Mouse (Mus musculus): ENCODE measurements around the gene Pnrc1.

The Pnrc1 gene

DNA sequence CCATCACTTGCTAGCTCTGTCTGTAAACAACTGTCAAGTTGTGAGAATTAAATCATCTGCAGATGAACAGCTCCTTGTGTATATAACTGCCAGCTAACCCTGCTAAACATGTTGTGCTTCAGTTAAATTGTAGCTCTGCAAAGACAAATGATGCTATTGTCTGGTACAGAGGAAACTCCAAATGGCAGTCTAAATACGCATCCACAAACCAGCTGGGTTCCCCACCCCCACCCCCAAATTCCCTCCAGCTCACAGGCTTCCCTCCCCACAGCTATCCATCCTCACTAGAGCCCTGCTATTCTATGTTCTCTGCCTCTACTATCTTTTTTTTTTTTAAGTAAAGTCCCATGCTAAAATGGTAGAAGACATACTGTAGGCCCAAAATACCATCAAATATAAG is 68.1 kb downstream of the Pnrc1 start:
- no peak for DNase-seq (ENCODE audit: low spot score)

DNA sequence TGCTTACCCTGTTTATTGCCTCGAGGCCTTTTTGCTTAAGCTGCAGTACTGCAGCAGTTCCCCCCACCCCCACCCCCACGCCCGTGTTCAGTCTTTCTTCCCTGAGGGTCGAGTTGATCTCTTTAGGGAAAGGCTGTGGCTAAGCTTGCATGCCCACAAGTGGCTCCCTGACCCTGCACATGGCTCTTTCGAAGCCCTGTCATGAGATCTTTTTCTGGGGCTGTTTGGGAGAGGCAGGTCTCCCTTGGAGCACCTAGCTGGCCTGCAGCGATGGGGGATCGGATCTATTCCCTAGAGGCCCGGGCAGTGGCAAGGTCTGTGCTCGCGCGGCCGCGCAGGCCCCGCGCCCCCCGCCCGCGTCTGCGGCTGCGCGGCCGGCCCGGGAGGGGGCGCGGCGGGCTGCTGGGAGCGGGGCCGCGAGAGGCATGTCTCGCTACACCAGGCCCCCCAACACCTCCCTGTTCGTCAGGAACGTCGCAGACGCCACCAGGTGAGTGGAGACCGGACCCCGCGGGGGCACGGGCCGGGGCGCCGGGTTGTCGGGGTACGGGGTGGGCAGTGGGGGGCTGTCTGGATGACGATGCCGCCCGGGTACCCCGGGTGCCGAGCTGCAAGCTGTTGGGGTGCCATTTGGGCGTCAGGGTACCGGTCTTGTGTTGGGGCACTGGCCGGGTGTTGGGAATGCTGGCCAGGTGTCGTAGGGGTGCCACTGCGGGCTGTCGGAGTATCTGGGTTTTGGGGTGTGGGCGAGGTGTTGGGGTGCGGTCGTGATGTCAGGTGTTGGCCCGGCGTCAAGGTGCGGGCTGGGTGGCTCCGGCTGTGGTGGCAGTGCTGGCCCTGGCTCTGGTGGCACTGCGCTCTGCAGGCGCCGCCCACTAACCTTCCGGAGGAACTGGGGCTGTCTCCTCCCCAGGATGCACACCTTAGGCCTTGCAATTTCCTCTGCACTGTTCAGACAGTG is 80.8 kb downstream of the Pnrc1 start, which contains the start of gene Srsf12:
Srsf12 (plus strand) TSS at position 111 of the 961 bp plus-strand sequence.
- DNase-seq (ENCODE audit: low spot score) = peak; percentile 34

DNA sequence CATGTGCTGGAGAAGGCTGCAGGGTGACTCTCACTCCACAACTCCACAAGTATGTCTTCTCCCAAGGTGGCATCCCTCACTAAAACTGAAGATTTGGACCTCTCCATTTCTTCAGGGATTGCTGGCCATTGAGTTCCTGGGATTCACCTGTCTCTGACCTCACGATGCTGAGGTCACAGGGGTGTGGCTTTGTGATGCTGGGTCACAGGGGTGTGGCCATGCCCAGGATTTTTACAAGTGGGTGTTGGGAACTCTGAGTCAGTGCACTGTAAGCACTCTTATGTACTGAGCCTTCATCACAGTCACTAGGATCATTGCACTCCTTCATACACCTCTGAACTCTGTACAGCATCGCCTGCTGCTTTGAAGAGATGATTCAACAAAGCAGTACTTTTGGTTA is 82.4 kb downstream of the Pnrc1 start:
- DNase-seq (ENCODE audit: low spot score) = no peak

DNA sequence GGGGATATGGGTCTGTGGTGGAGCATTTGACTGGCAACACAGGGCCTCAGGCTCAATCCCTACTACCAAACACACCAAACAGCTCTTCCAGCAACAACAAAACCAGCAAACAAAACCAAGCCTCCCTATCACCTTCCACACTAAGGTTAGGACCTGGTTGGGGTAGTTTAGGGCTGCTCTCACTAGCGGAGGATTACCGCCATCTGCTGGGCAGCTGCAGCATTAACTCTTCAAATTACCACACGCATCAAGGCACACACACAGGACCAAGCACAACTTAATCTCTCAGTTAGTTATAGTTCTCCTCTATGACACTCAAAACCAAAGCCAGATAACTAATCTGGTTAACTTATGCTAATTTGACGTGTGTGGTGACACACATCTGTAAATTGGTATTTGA is 85.3 kb downstream of the Pnrc1 start:
- peak; percentile 45 for DNase-seq (ENCODE audit: low spot score)

DNA sequence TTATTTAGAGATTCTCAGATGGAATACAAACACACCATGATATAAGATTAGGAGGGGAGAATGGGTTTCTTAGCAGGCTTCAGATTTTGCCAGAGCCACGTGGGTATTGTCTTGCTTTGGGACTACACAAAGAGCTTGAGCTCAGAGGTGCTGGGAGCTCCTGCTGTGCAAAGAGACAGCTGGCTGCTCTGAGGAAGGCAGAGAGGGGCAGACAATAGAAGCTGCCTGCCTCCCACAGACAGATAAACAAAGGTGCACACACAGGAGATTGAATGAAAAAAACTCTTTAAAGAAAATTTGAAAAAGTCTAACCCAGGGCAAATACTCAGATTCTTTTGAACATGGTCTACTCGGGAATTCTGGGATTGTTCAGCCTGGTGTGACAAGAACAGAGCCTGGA is 91.8 kb downstream of the Pnrc1 start:
- DNase-seq (ENCODE audit: low spot score) = no peak
